Mouse (Mus musculus): Measurements from ENCODE around the gene Hoxa4. TPM values are rescaled to one million over a fixed set of nuclear protein-coding genes. Genes with fewer than 3 reads are reported as not detected.

The Hoxa4 gene
- polyA plus RNA-seq, 1 experiment from 2014 or later: 0.13 TPM

GRCm38 (mm10) chr6:52217895-52218642 lies 26.5 kb upstream of the Hoxa4 start:
- H3K4me2 ChIP-seq (ENCODE audit: low read depth, low read length): no peak overlapping the region

GRCm38 (mm10) chr6:52217459-52217768 lies 25.9 kb upstream of the Hoxa4 start:
- no peak; the same call in 1 of the 2 replicates for ATAC-seq (ENCODE audit: low read depth)
- Histone ChIP-seq H3K4me3 (ENCODE audit: low read depth, low read length) (peak overlapping the region; percentile 36), H3K9me3 (replicated peaks; ENCODE audit: control insufficient read depth, low read length) (no peaks in the 10 kb centered on the region), H3K36me3 (ENCODE audit: control insufficient read depth, insufficient read depth) (no peaks in the 10 kb centered on the region), H3K27me3 (ENCODE audit: control insufficient read depth, insufficient read depth, low read depth, low read length) (peaks cover 99% of the 10 kb centered on the region), H3K4me1 (ENCODE audit: control insufficient read depth, low read depth, low read length) (peaks cover 3% of the 10 kb centered on the region), H3K9ac (ENCODE audit: low read depth, low read length) (no peak overlapping the region), H3K27ac (ENCODE audit: low read length) (no peak overlapping the region), H3K4me2 (ENCODE audit: low read depth, low read length) (peak overlapping the region; percentile 37)
- 1% methylated on average over 25 of the region's 25 CpGs for WGBS (ENCODE audit: insufficient replicate concordance)

More at GRCm38 (mm10) chr6:52217895-52218642, 26.5 kb upstream of the Hoxa4 start:
- ATAC-seq (ENCODE audit: low read depth): no peak
- no peak overlapping the region; the same call in 1 of the 2 replicates for H3K4me3 ChIP-seq (ENCODE audit: low read depth, low read length)
- no peaks in the 10 kb centered on the region for H3K9me3 ChIP-seq (replicated peaks; ENCODE audit: control insufficient read depth, low read length)
- 13% methylated on average over 23 of the region's 23 CpGs for WGBS (ENCODE audit: insufficient replicate concordance)
- H3K27ac ChIP-seq (ENCODE audit: low read length): no peak overlapping the region
- H3K9ac ChIP-seq (ENCODE audit: low read depth, low read length): no peak overlapping the region
- peaks cover 99% of the 10 kb centered on the region for H3K27me3 ChIP-seq (ENCODE audit: control insufficient read depth, insufficient read depth, low read depth, low read length)
- no peaks in the 10 kb centered on the region for H3K36me3 ChIP-seq (ENCODE audit: control insufficient read depth, insufficient read depth)
- H3K4me1 ChIP-seq (ENCODE audit: control insufficient read depth, low read depth, low read length): peaks cover 3% of the 10 kb centered on the region

- Histone ChIP-seq H3K4me1 (ENCODE audit: control insufficient read depth, low read depth, low read length) (peaks cover 3% of the 10 kb centered on the region), H3K9me3 (replicated peaks; ENCODE audit: control insufficient read depth, low read length) (no peaks in the 10 kb centered on the region), H3K9ac (ENCODE audit: low read depth, low read length) (no peak overlapping the region), H3K4me2 (ENCODE audit: low read depth, low read length) (peak overlapping the region; percentile 37), H3K36me3 (ENCODE audit: control insufficient read depth, insufficient read depth) (no peaks in the 10 kb centered on the region), H3K27ac (ENCODE audit: low read length) (no peak overlapping the region), H3K27me3 (ENCODE audit: control insufficient read depth, insufficient read depth, low read depth, low read length) (peaks cover 99% of the 10 kb centered on the region), H3K4me3 (ENCODE audit: low read depth, low read length) (peak overlapping the region; percentile 36)
- no peak for ATAC-seq (ENCODE audit: low read depth)
- WGBS (ENCODE audit: insufficient replicate concordance): under 1% methylated on average over 60 of the region's 60 CpGs
Observed at GRCm38 (mm10) chr6:52216691-52217458, 25.3 kb upstream of the Hoxa4 start.

- no peak overlapping the region for H3K27ac ChIP-seq (ENCODE audit: low read length)
- no peak overlapping the region for H3K4me2 ChIP-seq (ENCODE audit: low read depth, low read length)
- no peak for ATAC-seq (ENCODE audit: low read depth)
- H3K4me1 ChIP-seq (ENCODE audit: control insufficient read depth, low read depth, low read length): no peaks in the 10 kb centered on the region; the same call in none of the 2 replicates
- no peak overlapping the region for H3K9ac ChIP-seq (ENCODE audit: low read depth, low read length)
- H3K4me3 ChIP-seq (ENCODE audit: low read depth, low read length): no peak overlapping the region
- H3K36me3 ChIP-seq (ENCODE audit: control insufficient read depth, insufficient read depth): no peaks in the 10 kb centered on the region
- H3K27me3 ChIP-seq (ENCODE audit: control insufficient read depth, insufficient read depth, low read depth, low read length): peaks cover 99% of the 10 kb centered on the region
- no peaks in the 10 kb centered on the region for H3K9me3 ChIP-seq (replicated peaks; ENCODE audit: control insufficient read depth, low read length)
- 2% methylated on average over 30 of the region's 30 CpGs for WGBS (ENCODE audit: insufficient replicate concordance)
Observed at GRCm38 (mm10) chr6:52215771-52216535, 24.4 kb upstream of the Hoxa4 start.

GRCm38 (mm10) chr6:52215070-52215469 lies 23.5 kb upstream of the Hoxa4 start:
- no peaks in the 10 kb centered on the region for H3K36me3 ChIP-seq (ENCODE audit: control insufficient read depth, insufficient read depth)
- no peak overlapping the region for H3K4me3 ChIP-seq (ENCODE audit: low read depth, low read length)
- 49% methylated on average over 3 of the region's 3 CpGs for WGBS (ENCODE audit: insufficient replicate concordance)
- no peak for ATAC-seq (ENCODE audit: low read depth)
- H3K27ac ChIP-seq (ENCODE audit: low read length): no peak overlapping the region
- H3K4me2 ChIP-seq (ENCODE audit: low read depth, low read length): no peak overlapping the region
- peaks cover 97% of the 10 kb centered on the region for H3K27me3 ChIP-seq (ENCODE audit: control insufficient read depth, insufficient read depth, low read depth, low read length)
- H3K9ac ChIP-seq (ENCODE audit: low read depth, low read length): no peak overlapping the region
- H3K9me3 ChIP-seq (replicated peaks; ENCODE audit: control insufficient read depth, low read length): no peaks in the 10 kb centered on the region
- no peaks in the 10 kb centered on the region; the same call in none of the 2 replicates for H3K4me1 ChIP-seq (ENCODE audit: control insufficient read depth, low read depth, low read length)

- H3K27me3 ChIP-seq (ENCODE audit: control insufficient read depth, insufficient read depth, low read depth, low read length): peaks cover 97% of the 10 kb centered on the region
- no peak overlapping the region for H3K4me3 ChIP-seq (ENCODE audit: low read depth, low read length)
- H3K9me3 ChIP-seq (replicated peaks; ENCODE audit: control insufficient read depth, low read length): no peaks in the 10 kb centered on the region
- 32% methylated on average over 5 of the region's 5 CpGs for WGBS (ENCODE audit: insufficient replicate concordance)
- no peak for ATAC-seq (ENCODE audit: low read depth)
- H3K36me3 ChIP-seq (ENCODE audit: control insufficient read depth, insufficient read depth): no peaks in the 10 kb centered on the region
- H3K4me2 ChIP-seq (ENCODE audit: low read depth, low read length): no peak overlapping the region
- H3K27ac ChIP-seq (ENCODE audit: low read length): no peak overlapping the region
- H3K4me1 ChIP-seq (ENCODE audit: control insufficient read depth, low read depth, low read length): no peaks in the 10 kb centered on the region; the same call in none of the 2 replicates
- H3K9ac ChIP-seq (ENCODE audit: low read depth, low read length): no peak overlapping the region
Observed at GRCm38 (mm10) chr6:52214271-52214670, 22.7 kb upstream of the Hoxa4 start.

- Histone ChIP-seq H3K4me1 (ENCODE audit: control insufficient read depth, low read depth, low read length) (no peaks in the 10 kb centered on the region; the same call in none of the 2 replicates), H3K27me3 (ENCODE audit: control insufficient read depth, insufficient read depth, low read depth, low read length) (peaks cover 97% of the 10 kb centered on the region), H3K27ac (ENCODE audit: low read length) (no peak within 1 kb of the TSS), H3K9me3 (replicated peaks; ENCODE audit: control insufficient read depth, low read length) (no peaks in the 10 kb centered on the region), H3K4me2 (ENCODE audit: low read depth, low read length) (peak within 1 kb of the TSS; percentile 28), H3K36me3 (ENCODE audit: control insufficient read depth, insufficient read depth) (no peaks in the 10 kb centered on the region), H3K9ac (ENCODE audit: low read depth, low read length) (no peak within 1 kb of the TSS), H3K4me3 (ENCODE audit: low read depth, low read length) (peak within 1 kb of the TSS; percentile 36)
- 5% methylated on average over 38 of the region's 38 CpGs for WGBS (ENCODE audit: insufficient replicate concordance)
- ATAC-seq (ENCODE audit: low read depth): no peak
Observed at GRCm38 (mm10) chr6:52213119-52213986, 21.8 kb upstream of the Hoxa4 start, which contains the start of the genes Hoxa3 and Gm28308. Gene Hoxa3 (minus strand): TSS chr6:52213336. Gene Gm28308 (minus strand): TSS chr6:52213339.

GRCm38 (mm10) chr6:52212556-52213118 lies 21.1 kb upstream of the Hoxa4 start:
- peaks cover 97% of the 10 kb centered on the region for H3K27me3 ChIP-seq (ENCODE audit: control insufficient read depth, insufficient read depth, low read depth, low read length)
- H3K9me3 ChIP-seq (replicated peaks; ENCODE audit: control insufficient read depth, low read length): no peaks in the 10 kb centered on the region
- no peak for ATAC-seq (ENCODE audit: low read depth)
- 1% methylated on average over 22 of the region's 22 CpGs for WGBS (ENCODE audit: insufficient replicate concordance)
- H3K4me3 ChIP-seq (ENCODE audit: low read depth, low read length): peak overlapping the region; percentile 36
- no peak overlapping the region for H3K9ac ChIP-seq (ENCODE audit: low read depth, low read length)
- no peaks in the 10 kb centered on the region; the same call in none of the 2 replicates for H3K4me1 ChIP-seq (ENCODE audit: control insufficient read depth, low read depth, low read length)
- no peaks in the 10 kb centered on the region for H3K36me3 ChIP-seq (ENCODE audit: control insufficient read depth, insufficient read depth)
- no peak overlapping the region for H3K27ac ChIP-seq (ENCODE audit: low read length)
- peak overlapping the region; percentile 28 for H3K4me2 ChIP-seq (ENCODE audit: low read depth, low read length)

Data from liver, embryonic 16.5 days (tissue).